Mouse (Mus musculus): Measurements from ENCODE around the gene Mier3. TPM values are rescaled to one million over a fixed set of nuclear protein-coding genes. Genes with fewer than 3 reads are reported as not detected.

Mier3 gene
- polyA plus RNA-seq, 1 experiment from 2014 or later, result 14.0 TPM

DNA sequence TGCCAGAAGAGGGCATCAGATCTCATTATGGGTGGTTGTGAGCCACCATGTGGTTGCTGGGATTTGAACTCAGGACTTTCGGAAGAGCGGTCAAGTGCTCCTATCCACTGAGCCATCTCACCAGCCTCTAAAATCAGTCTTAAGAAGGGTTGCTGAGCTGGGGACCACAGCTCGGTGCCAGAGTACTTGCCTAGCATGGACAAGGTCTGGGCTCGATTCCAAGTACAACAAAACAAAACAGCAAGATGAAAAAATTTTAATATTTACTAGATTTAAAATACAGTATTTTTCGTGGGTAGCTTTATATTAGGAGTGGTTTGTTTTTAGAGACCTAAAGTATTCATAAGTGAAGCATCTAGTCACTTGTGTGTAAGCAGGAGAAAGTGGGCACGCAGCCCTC lies 72.5 kb downstream of the Mier3 start:
- Histone ChIP-seq H3K27me3 (ENCODE audit: control insufficient read depth, insufficient read depth, low read length) (no peaks in the 10 kb centered on the region), H3K4me3 (ENCODE audit: low read length) (no peak overlapping the region), H3K4me2 (ENCODE audit: low read depth, low read length) (no peak overlapping the region), H3K9me3 (replicated peaks; ENCODE audit: control insufficient read depth, low read length) (no peaks in the 10 kb centered on the region), H3K9ac (ENCODE audit: low read length) (no peak overlapping the region), H3K4me1 (ENCODE audit: control insufficient read depth, insufficient read depth, low read length) (no peaks in the 10 kb centered on the region), H3K36me3 (ENCODE audit: control insufficient read depth, insufficient read depth) (peaks cover 87% of the 10 kb centered on the region), H3K27ac (ENCODE audit: low read length) (no peak overlapping the region)
- WGBS, result 86% methylated on average over 6 of the region's 6 CpGs
- no peak for ATAC-seq (replicated peaks; ENCODE audit: extremely low read depth, insufficient read depth, low FRiP score)

DNA sequence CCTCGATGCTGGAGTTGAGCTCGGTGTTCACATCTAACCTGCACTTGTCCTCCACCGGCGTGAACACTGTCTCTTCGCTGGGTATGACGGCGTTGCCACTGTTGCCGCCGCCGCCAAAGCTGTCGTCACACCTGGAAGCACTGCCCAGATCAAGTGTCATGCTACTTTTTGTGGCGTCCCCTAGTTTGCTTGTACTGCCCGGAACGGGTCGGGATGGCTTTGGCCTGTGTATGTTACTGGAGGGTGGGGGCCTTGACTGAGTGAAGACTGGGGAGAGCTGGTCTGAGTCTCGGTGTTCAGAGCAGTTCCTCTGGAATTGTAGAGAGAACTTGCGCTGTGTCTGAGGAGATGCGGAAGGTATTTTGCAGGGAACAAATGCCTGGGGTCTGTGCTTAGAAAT lies 74.6 kb downstream of the Mier3 start:
- Histone ChIP-seq H3K9ac (ENCODE audit: low read length) (no peak overlapping the region), H3K27me3 (ENCODE audit: control insufficient read depth, insufficient read depth, low read length) (no peaks in the 10 kb centered on the region), H3K27ac (ENCODE audit: low read length) (no peak overlapping the region), H3K4me2 (ENCODE audit: low read depth, low read length) (no peak overlapping the region), H3K36me3 (ENCODE audit: control insufficient read depth, insufficient read depth) (peaks cover 87% of the 10 kb centered on the region), H3K9me3 (replicated peaks; ENCODE audit: control insufficient read depth, low read length) (no peaks in the 10 kb centered on the region), H3K4me3 (ENCODE audit: low read length) (no peak overlapping the region), H3K4me1 (ENCODE audit: control insufficient read depth, insufficient read depth, low read length) (no peaks in the 10 kb centered on the region)
- 95% methylated on average over 18 of the region's 18 CpGs for WGBS
- no peak for ATAC-seq (replicated peaks; ENCODE audit: extremely low read depth, insufficient read depth, low FRiP score)

DNA sequence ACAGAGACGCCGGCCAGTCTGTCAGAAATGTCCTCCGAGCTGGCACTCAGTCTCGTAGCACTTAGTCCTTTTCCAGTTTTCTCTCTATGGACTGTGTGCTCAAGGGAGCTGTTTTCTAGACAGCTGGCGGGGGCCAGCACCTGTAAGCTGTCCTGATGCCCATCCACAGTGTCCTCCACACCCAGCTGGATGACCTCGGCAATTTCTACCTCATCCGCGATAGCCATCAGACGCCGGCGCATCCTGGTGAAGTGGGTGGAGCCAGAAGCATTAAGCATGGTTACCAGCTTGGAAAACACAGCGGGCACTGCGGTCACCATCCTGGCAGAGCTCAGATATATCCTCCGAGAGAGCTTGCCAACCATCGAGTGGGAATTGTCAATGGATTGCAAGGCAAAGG lies 75.2 kb downstream of the Mier3 start:
- WGBS, result 96% methylated on average over 15 of the region's 15 CpGs

DNA sequence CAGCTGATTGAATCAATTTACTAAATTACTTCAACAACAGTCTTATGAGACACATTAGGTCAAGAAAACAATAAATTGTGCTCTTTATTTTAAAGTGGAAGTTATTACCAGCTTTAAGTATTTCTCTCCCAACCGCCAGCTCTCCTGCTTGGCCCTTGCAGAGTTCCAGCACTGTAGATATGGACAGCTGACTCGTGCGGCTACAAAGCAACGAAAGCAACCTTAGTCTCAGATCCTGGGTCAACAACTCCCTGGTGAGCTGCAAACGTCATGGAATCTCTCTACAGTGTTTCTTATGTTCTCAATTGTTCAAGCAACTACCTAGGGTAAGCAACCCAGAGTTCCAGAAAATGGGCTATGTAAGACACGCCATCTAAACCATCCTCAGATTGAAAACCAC lies 76.2 kb downstream of the Mier3 start:
- no peaks in the 10 kb centered on the region for H3K4me1 ChIP-seq (ENCODE audit: control insufficient read depth, insufficient read depth, low read length)
- H3K27ac ChIP-seq (ENCODE audit: low read length), result no peak overlapping the region
- no peak overlapping the region for H3K9ac ChIP-seq (ENCODE audit: low read length)
- no peaks in the 10 kb centered on the region for H3K9me3 ChIP-seq (replicated peaks; ENCODE audit: control insufficient read depth, low read length)
- peaks cover 91% of the 10 kb centered on the region for H3K36me3 ChIP-seq (ENCODE audit: control insufficient read depth, insufficient read depth)
- no peak for ATAC-seq (replicated peaks; ENCODE audit: extremely low read depth, insufficient read depth, low FRiP score)
- 92% methylated on average over 6 of the region's 6 CpGs for WGBS
- H3K4me3 ChIP-seq (ENCODE audit: low read length), result no peak overlapping the region
- H3K4me2 ChIP-seq (ENCODE audit: low read depth, low read length), result no peak overlapping the region
- H3K27me3 ChIP-seq (ENCODE audit: control insufficient read depth, insufficient read depth, low read length), result no peaks in the 10 kb centered on the region

More for the DNA sequence above, 75.2 kb downstream of the Mier3 start:
- Histone ChIP-seq H3K4me2 (ENCODE audit: low read depth, low read length) (no peak overlapping the region), H3K4me3 (ENCODE audit: low read length) (no peak overlapping the region), H3K4me1 (ENCODE audit: control insufficient read depth, insufficient read depth, low read length) (no peaks in the 10 kb centered on the region), H3K27me3 (ENCODE audit: control insufficient read depth, insufficient read depth, low read length) (no peaks in the 10 kb centered on the region), H3K9ac (ENCODE audit: low read length) (no peak overlapping the region), H3K27ac (ENCODE audit: low read length) (no peak overlapping the region), H3K9me3 (replicated peaks; ENCODE audit: control insufficient read depth, low read length) (no peaks in the 10 kb centered on the region), H3K36me3 (ENCODE audit: control insufficient read depth, insufficient read depth) (peaks cover 88% of the 10 kb centered on the region)
- no peak for ATAC-seq (replicated peaks; ENCODE audit: extremely low read depth, insufficient read depth, low FRiP score)

DNA sequence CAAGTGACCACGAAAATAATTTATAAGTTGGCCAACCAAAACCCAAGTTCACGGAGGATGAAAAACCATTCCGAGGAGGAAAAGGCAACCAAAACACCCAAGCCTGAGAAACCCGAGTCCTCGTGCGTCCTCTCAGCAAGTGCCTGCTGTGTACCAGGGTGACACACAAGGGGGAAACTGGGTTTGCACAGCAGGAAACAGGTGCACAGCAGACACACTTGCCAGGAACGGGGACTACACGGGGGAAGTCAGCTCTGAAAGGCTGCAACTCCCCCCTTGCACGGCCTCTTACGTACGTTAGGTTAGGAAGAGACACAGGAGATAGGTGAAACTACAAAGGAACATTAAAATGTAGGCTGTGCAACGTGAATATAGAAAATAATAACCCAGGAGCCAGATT lies 81.7 kb downstream of the Mier3 start:
- peaks cover 81% of the 10 kb centered on the region for H3K36me3 ChIP-seq (ENCODE audit: control insufficient read depth, insufficient read depth)
- no peak overlapping the region for H3K9ac ChIP-seq (ENCODE audit: low read length)
- no peak for ATAC-seq (replicated peaks; ENCODE audit: extremely low read depth, insufficient read depth, low FRiP score)
- no peaks in the 10 kb centered on the region for H3K4me1 ChIP-seq (ENCODE audit: control insufficient read depth, insufficient read depth, low read length)
- H3K4me3 ChIP-seq (ENCODE audit: low read length), result no peak overlapping the region
- no peak overlapping the region for H3K27ac ChIP-seq (ENCODE audit: low read length)
- WGBS, result 84% methylated on average over 12 of the region's 12 CpGs
- no peaks in the 10 kb centered on the region for H3K9me3 ChIP-seq (replicated peaks; ENCODE audit: control insufficient read depth, low read length)
- H3K27me3 ChIP-seq (ENCODE audit: control insufficient read depth, insufficient read depth, low read length), result no peaks in the 10 kb centered on the region
- no peak overlapping the region for H3K4me2 ChIP-seq (ENCODE audit: low read depth, low read length)

Other genes starting within 250 kb of the Mier3 start
- 51.9 and 58.3 TPM in 2 replicates for gene Gpbp1, start 190.9 kb upstream of the Mier3 start, polyA plus RNA-seq (2015; fragmentation: Nextera tagmentation; extraction: Ambion mirVana)
- not detected in 2 replicates for gene Gm49496, start 131.0 kb upstream of the Mier3 start, polyA plus RNA-seq (2015; fragmentation: Nextera tagmentation; extraction: Ambion mirVana)
- gene Gm10198, start 88.2 kb upstream of the Mier3 start, polyA plus RNA-seq (2015; fragmentation: Nextera tagmentation; extraction: Ambion mirVana), result not detected in 2 replicates
- 11.7 and 12.9 TPM in 2 replicates for gene Map3k1, start 128.0 kb downstream of the Mier3 start, polyA plus RNA-seq (2015; fragmentation: Nextera tagmentation; extraction: Ambion mirVana)